Mouse (Mus musculus) stomach, embryonic 16.5 days (tissue): ENCODE measurements around the gene Mars. TPM values are rescaled to one million over a fixed set of nuclear protein-coding genes. Genes with fewer than 3 reads are reported as not detected.

Source experiments
- ATAC-seq: fragments of 200-750 bp; cut with Nextera tagmentation; 2 replicates; pipeline ENCODE4 v1.8.0; 2017; ENCODE audit warnings: moderate number of reproducible peaks, moderate TSS enrichment; ENCODE audit not compliant: insufficient read depth, low FRiP score
- H3K27ac ChIP-seq: fragments of 300-500 bp; sonication (generic); 2 replicates; pipeline ENCODE4 v1.5.1; 2014; ENCODE audit warnings: low read length
- H3K27me3 ChIP-seq: fragments of 300-500 bp; sonication (generic); 2 replicates; pipeline ENCODE4 v1.6.1; 2014; ENCODE audit warnings: low read length, control low read depth, mixed read lengths; ENCODE audit not compliant: control insufficient read depth, insufficient read depth
- H3K36me3 ChIP-seq: fragments of 300-500 bp; sonication (generic); 2 replicates; pipeline ENCODE4 v1.6.1; 2014; ENCODE audit warnings: low read length; ENCODE audit not compliant: control insufficient read depth, insufficient read depth
- H3K4me1 ChIP-seq: fragments of 300-500 bp; sonication (generic); 2 replicates; pipeline ENCODE4 v1.6.1; 2014; ENCODE audit warnings: low read length, control low read depth, mixed read lengths; ENCODE audit not compliant: control insufficient read depth, insufficient read depth
- H3K4me2 ChIP-seq: fragments of 300-500 bp; sonication (generic); 2 replicates; pipeline ENCODE4 v1.6.1; 2014; ENCODE audit warnings: low read depth, low read length, mixed read lengths
- H3K4me3 ChIP-seq: fragments of 300-500 bp; sonication (generic); replicated peaks from 2 replicates; pipeline ENCODE4 v1.5.1; 2014; ENCODE audit warnings: mild to moderate bottlenecking, low read length
- H3K9ac ChIP-seq: fragments of 300-500 bp; sonication (generic); 2 replicates; pipeline ENCODE4 v1.6.1; 2014; ENCODE audit warnings: low read length
- H3K9me3 ChIP-seq: fragments of 300-500 bp; sonication (generic); replicated peaks from 2 replicates; pipeline ENCODE4 v1.6.1; 2016; ENCODE audit warnings: low read length, control low read depth; ENCODE audit not compliant: control insufficient read depth
- WGBS: fragments of 180-500 bp; shearing (Covaris S2); extraction: QIAGEN DNeasy Blood & Tissue Kit; methylation state at CpG from one replicate; pipeline ENCODE4 v1.1.7; 2014; 5-methylcytosine and 5-hydroxymethylcytosine counted together
- polyA plus RNA-seq: library from polyadenylated mRNA; unstranded; fragments of >200 nt; fragmentation: Nextera tagmentation; extraction: Ambion mirVana; gene quantifications from 2 replicates; pipeline ENCODE4 v1.2.1, GENCODE M21; 2015

The Mars gene
- polyA plus RNA-seq = 98.9 and 104 TPM in 2 replicates

GRCm38 (mm10) chr10:127311476-127312355 lies at the start of gene Mars:
TSS of gene Mars (minus strand) at chr10:127311786.
- Histone ChIP-seq H3K4me2 (peak within 1 kb of the TSS; percentile 85), H3K27ac (peak within 1 kb of the TSS; percentile 86), H3K9ac (peak within 1 kb of the TSS; percentile 91), H3K9me3 (no peaks in the 10 kb centered on the region), H3K4me1 (peaks cover 10% of the 10 kb centered on the region; the same call in 1 of the 2 replicates), H3K4me3 (peak within 1 kb of the TSS; percentile 76), H3K36me3 (0 out of 2 replicates have a peak, but pooled peaks cover 10% of the 10 kb centered on the region), H3K27me3 (no peaks in the 10 kb centered on the region)
- WGBS = under 1% methylated on average over 65 of the region's 65 CpGs
- ATAC-seq = peak; percentile 97

GRCm38 (mm10) chr10:127360714-127361113 lies 49.1 kb upstream of the Mars start:
- WGBS = 80% methylated on average over 3 of the region's 3 CpGs
- Histone ChIP-seq H3K4me1 (no peaks in the 10 kb centered on the region), H3K9me3 (no peaks in the 10 kb centered on the region), H3K27me3 (no peaks in the 10 kb centered on the region), H3K9ac (no peak overlapping the region), H3K36me3 (no peaks in the 10 kb centered on the region), H3K27ac (no peak overlapping the region), H3K4me2 (no peak overlapping the region), H3K4me3 (no peak overlapping the region)
- no peak for ATAC-seq

- H3K4me3 ChIP-seq = no peak overlapping the region
- no peaks in the 10 kb centered on the region for H3K9me3 ChIP-seq
- no peak overlapping the region for H3K9ac ChIP-seq
- ATAC-seq = no peak
- H3K4me2 ChIP-seq = no peak overlapping the region
- no peaks in the 10 kb centered on the region for H3K27me3 ChIP-seq
- H3K4me1 ChIP-seq = peaks cover 5% of the 10 kb centered on the region; the same call in 1 of the 2 replicates
- 57% methylated on average over 10 of the region's 10 CpGs for WGBS
- H3K36me3 ChIP-seq = no peaks in the 10 kb centered on the region
- H3K27ac ChIP-seq = no peak overlapping the region
These were observed 43.8 kb upstream of the Mars start for GRCm38 (mm10) chr10:127355336-127355735.

- H3K4me1 ChIP-seq = peaks cover 5% of the 10 kb centered on the region; the same call in 1 of the 2 replicates
- no peak within 1 kb of the TSS for H3K27ac ChIP-seq
- H3K4me3 ChIP-seq = no peak within 1 kb of the TSS
- no peak for ATAC-seq
- no peak within 1 kb of the TSS for H3K4me2 ChIP-seq
- H3K9ac ChIP-seq = no peak within 1 kb of the TSS
- WGBS = 80% methylated on average over 18 of the region's 18 CpGs
- no peaks in the 10 kb centered on the region for H3K36me3 ChIP-seq
- no peaks in the 10 kb centered on the region for H3K27me3 ChIP-seq
- H3K9me3 ChIP-seq = no peaks in the 10 kb centered on the region
These were observed 42.6 kb upstream of the Mars start, which contains the start of gene Inhbe for GRCm38 (mm10) chr10:127353909-127354895. TSS of gene Inhbe (minus strand) at chr10:127354411.

GRCm38 (mm10) chr10:127352766-127353165 lies 41.2 kb upstream of the Mars start:
- no peak overlapping the region for H3K4me2 ChIP-seq
- ATAC-seq = no peak
- H3K27ac ChIP-seq = no peak overlapping the region
- no peak overlapping the region for H3K9ac ChIP-seq
- H3K9me3 ChIP-seq = no peaks in the 10 kb centered on the region
- WGBS = 85% methylated on average over 11 of the region's 11 CpGs
- H3K27me3 ChIP-seq = no peaks in the 10 kb centered on the region
- peaks cover 5% of the 10 kb centered on the region; the same call in 1 of the 2 replicates for H3K4me1 ChIP-seq
- H3K36me3 ChIP-seq = no peaks in the 10 kb centered on the region
- H3K4me3 ChIP-seq = no peak overlapping the region

GRCm38 (mm10) chr10:127352187-127352586 lies 40.6 kb upstream of the Mars start:
- no peak overlapping the region for H3K9ac ChIP-seq
- H3K4me2 ChIP-seq = no peak overlapping the region
- H3K4me1 ChIP-seq = peaks cover 5% of the 10 kb centered on the region; the same call in 1 of the 2 replicates
- no peaks in the 10 kb centered on the region for H3K27me3 ChIP-seq
- no peak overlapping the region for H3K4me3 ChIP-seq
- no peaks in the 10 kb centered on the region for H3K36me3 ChIP-seq
- H3K27ac ChIP-seq = no peak overlapping the region
- ATAC-seq = no peak
- WGBS = 80% methylated on average over 9 of the region's 9 CpGs
- no peaks in the 10 kb centered on the region for H3K9me3 ChIP-seq

GRCm38 (mm10) chr10:127351719-127352118 lies 40.1 kb upstream of the Mars start:
- peaks cover 5% of the 10 kb centered on the region; the same call in 1 of the 2 replicates for H3K4me1 ChIP-seq
- no peak overlapping the region for H3K4me3 ChIP-seq
- no peak overlapping the region for H3K27ac ChIP-seq
- ATAC-seq = no peak
- no peak overlapping the region for H3K4me2 ChIP-seq
- 66% methylated on average over 8 of the region's 8 CpGs for WGBS
- no peaks in the 10 kb centered on the region for H3K9me3 ChIP-seq
- no peaks in the 10 kb centered on the region for H3K27me3 ChIP-seq
- H3K9ac ChIP-seq = no peak overlapping the region
- H3K36me3 ChIP-seq = no peaks in the 10 kb centered on the region

GRCm38 (mm10) chr10:127351285-127351595 lies 39.7 kb upstream of the Mars start:
- Histone ChIP-seq H3K4me1 (peaks cover 5% of the 10 kb centered on the region; the same call in 1 of the 2 replicates), H3K9me3 (no peaks in the 10 kb centered on the region), H3K9ac (peak overlapping the region; percentile 44; the same call in 1 of the 2 replicates), H3K4me3 (no peak overlapping the region), H3K27ac (no peak overlapping the region), H3K27me3 (no peaks in the 10 kb centered on the region), H3K36me3 (no peaks in the 10 kb centered on the region), H3K4me2 (no peak overlapping the region)
- ATAC-seq = no peak
- WGBS = 80% methylated on average over 8 of the region's 8 CpGs
